Mouse (Mus musculus) heart, postnatal 25 days (tissue): Measurements from ENCODE around the gene Trpd52l3. TPM values are rescaled to one million over a fixed set of nuclear protein-coding genes. Genes with fewer than 3 reads are reported as not detected.
A peak's percentile ranks its signal among the peaks of the same experiment; 100 is the strongest.

Experiments used
- DNase-seq: peaks from one replicate; pipeline ENCODE4 v3.0.0; 2022; ENCODE audit warnings: low spot score
- intact Hi-C: fragments of 180-260 bp; cut with DNase I; formaldehyde crosslinking; loops from one replicate; pipeline ENCODE4 v1.15.1; 2025
- total RNA-seq, 2 experiments: library from RNA; stranded (reverse); gene quantifications; 2 replicates each; pipeline ENCODE4 v1.2.3; 2021

The Trpd52l3 gene
- total RNA-seq, result not detected

- intact Hi-C loops, result no loop called here
- no peak for DNase-seq
Measured at GRCm38 (mm10) chr19:30003621-30004020, at the start of gene Trpd52l3. Gene Trpd52l3 (plus strand): TSS chr19:30003790.

- no peak for DNase-seq
- intact Hi-C loops, result no loop called here
Measured at GRCm38 (mm10) chr19:29953833-29954232, 49.8 kb upstream of the Trpd52l3 start.

GRCm38 (mm10) chr19:29955454-29955853, 48.1 kb upstream of the Trpd52l3 start:
- intact Hi-C loops, result no loop called here
- DNase-seq, result no peak

GRCm38 (mm10) chr19:29960906-29961305, 42.7 kb upstream of the Trpd52l3 start:
- DNase-seq, result no peak
- intact Hi-C loops, result no loop called here

GRCm38 (mm10) chr19:29961842-29962241, 41.7 kb upstream of the Trpd52l3 start:
- intact Hi-C loops, result no loop called here

GRCm38 (mm10) chr19:29963598-29964092, 39.9 kb upstream of the Trpd52l3 start:
- intact Hi-C loops, result no loop called here

More at GRCm38 (mm10) chr19:29961842-29962241, 41.7 kb upstream of the Trpd52l3 start:
- DNase-seq, result no peak

GRCm38 (mm10) chr19:29967960-29968359, 35.6 kb upstream of the Trpd52l3 start:
- DNase-seq, result no peak
- intact Hi-C loops, result no loop called here

More at GRCm38 (mm10) chr19:29963598-29964092, 39.9 kb upstream of the Trpd52l3 start:
- no peak for DNase-seq

GRCm38 (mm10) chr19:29973396-29973795, 30.2 kb upstream of the Trpd52l3 start:
- intact Hi-C loops, result loop anchor here (10.0 kb wide), 1 partner anchor 231 kb away; no protein-coding TSS in a partner anchor
- DNase-seq, result peak; percentile 48

GRCm38 (mm10) chr19:29978847-29979246, 24.7 kb upstream of the Trpd52l3 start:
- no peak for DNase-seq
- intact Hi-C loops, result loop anchor here (1.0 to 10.0 kb wide), 5 partner anchors 32 to 297 kb away; no protein-coding TSS in a partner anchor

- no peak for DNase-seq
- intact Hi-C loops, result loop anchor here (1.0 to 10.0 kb wide), 4 partner anchors 148 to 297 kb away; no protein-coding TSS in a partner anchor
Measured at GRCm38 (mm10) chr19:29979452-29980089, 24.0 kb upstream of the Trpd52l3 start.

- intact Hi-C loops, result no loop called here
- DNase-seq, result no peak
Measured at GRCm38 (mm10) chr19:29984208-29985005, 19.2 kb upstream of the Trpd52l3 start.

GRCm38 (mm10) chr19:29986464-29987091, 17.0 kb upstream of the Trpd52l3 start:
- intact Hi-C loops, result no loop called here
- no peak for DNase-seq

- intact Hi-C loops, result no loop called here
- DNase-seq, result no peak
Measured at GRCm38 (mm10) chr19:30000406-30001365, 2.9 kb upstream of the Trpd52l3 start.

- no peak for DNase-seq
Measured at GRCm38 (mm10) chr19:30001550-30001949, 2.0 kb upstream of the Trpd52l3 start.

GRCm38 (mm10) chr19:30006371-30006770, 2.8 kb downstream of the Trpd52l3 start:
- intact Hi-C loops, result no loop called here
- DNase-seq, result no peak

More at GRCm38 (mm10) chr19:30001550-30001949, 2.0 kb upstream of the Trpd52l3 start:
- intact Hi-C loops, result no loop called here

GRCm38 (mm10) chr19:30010520-30011296, 7.1 kb downstream of the Trpd52l3 start:
- DNase-seq, result no peak
- intact Hi-C loops, result no loop called here

- no peak for DNase-seq
- intact Hi-C loops, result no loop called here
Measured at GRCm38 (mm10) chr19:30014331-30014730, 10.7 kb downstream of the Trpd52l3 start.

GRCm38 (mm10) chr19:30016156-30016555, 12.6 kb downstream of the Trpd52l3 start:
- no peak for DNase-seq
- intact Hi-C loops, result no loop called here
